Mouse (Mus musculus): Measurements from ENCODE around the gene Srr.
A peak's percentile ranks its signal among the peaks of the same experiment; 100 is the strongest.

The Srr gene

DNA sequence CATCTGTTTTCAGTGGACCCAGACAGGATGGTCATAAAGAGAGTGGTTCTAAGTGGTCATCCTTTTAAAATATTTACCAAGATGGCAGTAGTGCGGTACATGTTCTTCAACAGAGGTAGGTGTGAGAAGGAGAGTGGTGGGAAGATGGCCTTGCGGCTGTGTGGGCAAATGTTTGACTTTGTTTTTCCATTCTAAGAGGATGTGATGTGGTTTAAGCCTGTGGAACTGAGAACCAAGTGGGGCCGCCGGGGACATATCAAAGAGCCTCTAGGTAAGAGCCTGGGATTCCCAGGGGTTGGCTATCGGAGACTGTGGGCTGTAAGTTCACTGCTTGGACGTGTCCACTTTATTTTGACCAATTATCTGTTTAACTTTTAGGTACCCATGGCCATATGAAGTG lies 17.9 kb downstream of the Srr start:
- no peak for DNase-seq (ENCODE audit: low spot score)

DNA sequence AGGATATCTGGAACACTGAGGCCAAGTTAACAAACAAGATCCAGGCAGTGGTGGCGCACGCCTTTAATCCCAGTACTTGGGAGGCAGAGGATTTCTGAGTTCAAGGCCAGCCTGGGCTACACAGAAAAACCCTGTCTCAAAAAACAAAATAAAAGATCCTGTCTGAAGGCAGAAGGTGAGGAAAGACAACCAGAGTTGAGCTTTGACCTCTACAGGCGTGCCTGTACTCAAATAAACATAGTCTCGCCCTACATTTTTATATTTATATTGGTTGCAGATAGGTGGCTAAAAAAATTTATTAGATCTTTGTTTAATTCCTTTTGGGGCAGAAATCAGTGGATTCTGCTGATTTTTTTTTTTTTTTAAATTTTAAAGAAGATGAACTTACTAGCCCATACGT lies 23.3 kb downstream of the Srr start:
- no peak for DNase-seq (ENCODE audit: low spot score)

GRCm38 (mm10) chr11:74901555-74901954 lies 24.2 kb downstream of the Srr start:
- DNase-seq (ENCODE audit: low spot score): no peak

DNA sequence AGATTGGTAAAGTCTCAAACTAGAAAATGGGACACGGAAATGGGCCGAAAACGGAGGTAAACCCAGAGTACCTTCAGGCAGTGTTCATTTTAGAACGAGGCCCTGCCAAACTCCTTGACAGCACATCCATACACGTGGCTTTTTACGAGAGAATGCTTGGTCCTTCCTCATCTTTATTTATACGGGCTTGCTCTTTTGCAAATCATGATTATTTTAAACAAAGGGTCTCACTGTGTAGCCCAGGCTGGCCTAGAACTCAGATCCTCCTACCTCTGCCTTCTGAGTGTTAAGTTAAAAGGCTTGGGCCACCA lies 27.3 kb downstream of the Srr start:
- no peak for DNase-seq (ENCODE audit: low spot score)

DNA sequence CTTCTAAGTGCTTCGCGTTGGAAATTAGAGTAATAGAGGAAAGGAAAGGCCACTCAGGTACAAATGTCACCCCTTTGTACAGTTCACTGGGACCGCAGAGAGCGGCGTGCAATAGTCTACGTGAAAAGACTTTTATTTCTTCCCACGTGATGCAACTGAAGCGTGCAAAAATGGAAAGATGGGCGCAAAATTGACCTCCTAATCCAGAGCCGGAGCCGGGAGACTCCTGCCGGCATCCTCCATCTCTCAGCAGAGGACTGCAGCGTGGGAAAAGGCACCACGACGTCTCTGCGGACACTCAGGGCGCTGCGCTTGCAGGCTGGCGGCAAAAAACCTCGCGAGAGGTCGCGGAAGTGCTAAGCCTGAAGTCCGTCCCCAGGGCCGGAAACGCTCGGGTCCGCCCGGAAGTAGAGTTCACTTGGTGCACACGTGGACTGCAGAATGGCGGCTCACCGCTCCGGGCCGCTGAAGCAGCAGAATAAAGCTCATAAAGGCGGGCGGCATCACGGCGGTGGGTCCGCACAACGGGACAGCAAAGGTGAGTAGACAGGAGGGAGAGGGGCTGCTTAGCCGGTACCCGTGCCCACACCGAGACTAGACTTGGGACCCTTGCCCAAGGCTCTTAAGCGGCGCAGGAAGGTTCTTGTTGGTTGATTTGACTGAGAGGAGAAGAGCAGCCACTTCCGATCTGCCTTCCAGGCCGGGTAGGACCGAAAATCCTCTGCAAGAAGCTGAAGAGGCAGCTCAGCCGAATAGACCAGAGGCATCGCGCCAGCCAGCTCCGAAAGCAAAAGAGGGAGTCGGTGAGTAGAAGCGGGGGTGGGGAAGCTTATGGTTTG lies 27.9 kb downstream of the Srr start, which contains the start of gene Tsr1:
Gene Tsr1 (plus strand): TSS at position 394 of the 839 bp plus-strand sequence.
- DNase-seq (ENCODE audit: low spot score): peak; percentile 92

- DNase-seq (ENCODE audit: low spot score): peak; percentile 65
Observed at GRCm38 (mm10) chr11:74896901-74897677, 28.7 kb downstream of the Srr start, which contains the start of gene Sgsm2. Gene Sgsm2 (minus strand): TSS chr11:74897060.

GRCm38 (mm10) chr11:74895980-74896900 lies 29.5 kb downstream of the Srr start:
- peak; percentile 71 for DNase-seq (ENCODE audit: low spot score)

DNA sequence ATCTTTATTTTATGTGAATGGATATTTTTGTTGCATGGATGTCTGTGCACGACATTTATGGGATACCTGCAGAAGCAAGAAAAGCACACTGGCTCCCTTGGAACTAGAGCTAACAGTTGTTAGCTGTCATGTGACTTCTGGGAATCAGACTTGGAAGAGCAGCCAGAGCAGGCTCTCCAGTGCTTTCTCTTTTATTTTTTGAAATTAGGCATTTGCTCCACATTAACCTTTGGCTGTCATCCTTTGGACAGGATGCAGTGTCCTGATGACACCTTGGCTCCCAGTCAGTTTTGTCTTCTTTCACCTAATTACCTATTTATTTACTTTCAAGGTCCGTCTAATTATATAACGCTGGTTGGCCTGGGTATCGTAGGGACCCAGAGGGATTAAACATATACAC lies 31.1 kb downstream of the Srr start:
- DNase-seq (ENCODE audit: low spot score): no peak

DNA sequence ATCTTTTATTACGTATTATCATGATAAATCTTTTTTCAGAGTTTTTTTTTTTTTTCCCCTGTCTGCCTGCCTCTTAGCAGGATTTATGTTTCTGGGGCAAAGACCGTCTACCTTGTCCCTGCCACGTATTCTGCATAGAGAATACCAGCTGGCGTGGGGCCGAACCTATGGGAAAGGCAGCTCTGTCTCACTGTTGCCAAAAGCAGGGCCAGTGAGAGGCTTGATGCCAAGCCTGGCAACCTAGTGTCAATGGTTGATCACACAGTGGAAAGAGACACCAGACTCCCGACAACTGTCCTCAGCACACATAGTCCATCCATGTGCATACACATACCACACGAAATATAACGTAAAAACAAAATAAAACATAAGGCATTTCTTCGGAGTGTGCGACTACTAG lies 42.6 kb downstream of the Srr start:
- DNase-seq (ENCODE audit: low spot score): no peak

DNA sequence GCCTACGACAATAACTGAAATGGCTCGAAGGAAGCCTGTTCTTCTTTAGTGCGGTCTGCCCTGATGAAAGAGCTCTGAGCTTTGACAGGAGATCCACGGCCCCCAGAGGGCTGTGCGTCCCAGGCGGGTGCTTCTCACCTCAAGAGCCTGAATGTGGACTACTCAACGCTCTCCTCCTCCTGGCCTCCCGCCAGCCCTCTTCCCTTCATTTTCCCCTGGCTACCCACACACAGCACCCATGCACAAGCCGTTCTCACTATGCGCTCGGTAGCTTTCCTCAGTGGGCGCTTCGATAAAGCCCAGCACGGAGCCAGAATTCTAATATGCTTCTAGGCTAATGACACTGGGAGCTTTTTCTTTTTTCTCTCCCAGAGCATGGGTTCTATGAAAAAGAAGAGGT lies 43.8 kb downstream of the Srr start:
- DNase-seq (ENCODE audit: low spot score): peak; percentile 57

- no peak for DNase-seq (ENCODE audit: low spot score)
Observed at GRCm38 (mm10) chr11:74880999-74881398, 44.7 kb downstream of the Srr start.

DNA sequence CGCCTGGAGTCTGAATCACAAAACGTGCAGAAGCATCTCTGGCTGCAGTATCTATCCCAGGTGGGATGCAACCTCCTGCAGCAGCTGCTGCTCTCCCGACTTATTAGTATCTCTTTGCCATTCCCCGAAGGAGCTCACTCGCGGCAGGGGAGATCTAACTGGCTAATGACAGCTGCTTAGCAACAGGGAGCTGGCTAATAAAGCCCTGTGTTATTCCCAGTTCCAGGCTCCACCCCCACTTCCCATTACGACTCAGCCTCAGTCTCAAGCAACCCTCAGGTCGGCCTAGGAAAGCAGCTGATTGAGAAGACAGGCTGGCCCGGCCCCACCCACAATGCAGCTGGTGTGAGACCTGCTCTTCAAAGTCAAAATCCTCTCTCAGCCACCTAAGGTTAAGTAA lies 48.9 kb downstream of the Srr start:
- peak; percentile 73 for DNase-seq (ENCODE audit: low spot score)

GRCm38 (mm10) chr11:74874630-74875029 lies 51.1 kb downstream of the Srr start:
- DNase-seq (ENCODE audit: low spot score): peak; percentile 55

DNA sequence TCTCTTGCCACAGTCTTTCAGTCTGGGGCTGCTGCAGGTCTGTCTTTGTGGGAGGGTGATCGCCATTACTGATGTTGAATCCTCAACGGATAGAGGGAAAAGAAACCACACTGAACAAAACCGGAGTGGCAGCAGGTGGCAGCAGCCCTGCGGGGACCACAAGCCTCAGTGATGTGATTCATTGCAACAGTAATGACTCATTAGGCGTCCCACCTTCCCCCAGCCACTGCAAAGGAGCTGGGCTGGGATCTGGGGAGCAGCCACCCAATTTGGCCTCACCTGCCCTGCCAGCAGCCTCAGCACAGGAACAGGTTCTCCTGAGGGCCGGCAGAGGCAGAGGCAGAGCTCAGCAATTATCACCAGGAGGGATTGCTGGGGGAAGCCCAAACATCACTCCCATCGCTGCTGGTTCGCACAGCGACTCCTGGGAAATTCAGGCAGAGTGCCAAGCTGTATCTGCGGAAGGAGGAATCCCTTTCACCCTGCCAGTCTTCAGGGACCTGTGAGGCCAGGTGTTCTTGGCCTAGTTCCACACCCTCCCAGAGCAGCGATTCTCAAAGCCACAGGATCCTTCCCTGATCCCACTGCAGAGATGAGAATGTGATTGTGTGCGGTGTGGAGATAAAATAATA lies 54.6 kb downstream of the Srr start:
- peak; percentile 58 for DNase-seq (ENCODE audit: low spot score)

- DNase-seq (ENCODE audit: low spot score): no peak
Observed at GRCm38 (mm10) chr11:74870544-74870943, 55.2 kb downstream of the Srr start.

GRCm38 (mm10) chr11:74869603-74870002 lies 56.1 kb downstream of the Srr start:
- DNase-seq (ENCODE audit: low spot score): no peak

DNA sequence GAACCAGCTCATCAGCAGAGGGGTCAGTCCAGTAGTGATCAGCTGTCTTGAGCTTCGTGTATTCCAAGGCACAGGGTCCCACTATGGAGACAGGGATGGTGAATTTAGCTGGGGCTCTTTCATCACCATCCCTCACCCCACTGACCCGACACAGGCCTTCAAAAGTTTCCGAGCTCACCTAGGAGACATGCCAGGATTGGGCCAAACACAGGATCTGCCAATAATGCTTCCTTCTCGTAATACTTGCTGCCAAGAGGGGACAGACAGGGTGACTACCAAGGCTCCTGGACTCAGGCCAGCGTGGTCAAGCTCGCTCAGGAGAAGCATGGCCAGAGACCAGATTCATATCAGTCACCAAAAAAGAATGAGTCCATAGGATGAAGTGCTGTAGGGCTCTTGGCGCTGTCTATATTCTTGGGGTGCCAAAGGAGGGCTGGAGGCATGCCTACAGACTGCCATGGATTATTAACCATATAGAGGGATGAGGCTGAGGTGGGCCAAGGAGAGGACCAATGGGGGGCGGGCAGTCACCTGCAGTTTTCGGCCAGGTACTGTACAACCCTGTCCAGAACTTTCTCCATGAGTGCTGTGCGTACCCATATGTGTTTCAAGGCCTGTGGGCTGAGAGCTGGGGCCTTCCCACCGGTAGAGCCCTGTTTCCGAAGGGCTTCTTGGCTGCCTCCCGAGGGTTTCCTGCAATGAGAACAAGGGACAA lies 57.5 kb downstream of the Srr start:
- DNase-seq (ENCODE audit: low spot score): no peak

GRCm38 (mm10) chr11:74867181-74867580 lies 58.6 kb downstream of the Srr start:
- no peak for DNase-seq (ENCODE audit: low spot score)

DNA sequence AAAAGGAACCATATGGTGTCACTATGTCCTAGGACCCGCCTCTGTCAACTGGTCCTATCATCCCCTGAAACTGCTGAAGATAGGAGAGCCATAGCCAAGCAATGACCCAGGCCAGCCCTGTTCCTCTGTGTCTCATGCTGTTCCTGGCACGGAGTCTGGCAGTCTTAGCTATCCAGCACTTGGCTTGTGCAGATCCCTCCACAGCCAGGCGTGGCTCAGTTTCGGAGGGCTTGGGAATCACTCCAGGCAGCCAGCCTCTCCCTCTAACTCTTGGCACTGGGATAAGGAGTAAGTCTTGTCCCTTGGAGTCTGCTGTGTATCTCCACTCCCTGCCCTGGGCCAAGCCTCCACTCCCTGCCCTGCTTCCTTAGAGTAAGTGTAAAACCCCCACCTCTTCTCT lies 59.1 kb downstream of the Srr start:
- peak; percentile 55 for DNase-seq (ENCODE audit: low spot score)

- no peak for DNase-seq (ENCODE audit: low spot score)
Observed at GRCm38 (mm10) chr11:74865252-74865651, 60.5 kb downstream of the Srr start.

- DNase-seq (ENCODE audit: low spot score): no peak
Observed at GRCm38 (mm10) chr11:74864421-74864820, 61.3 kb downstream of the Srr start.
